Mouse (Mus musculus) brain, embryonic 14.5 days (tissue): ENCODE results near the gene Nfic.

Source experiments
- CTCF ChIP-seq: fragments of 200-500 bp; IDR thresholded peaks from 2 replicates; pipeline ENCODE4 v1.5.1; 2012; ENCODE audit warnings: inconsistent platforms, mild to moderate bottlenecking, moderate library complexity, borderline replicate concordance; ENCODE audit not compliant: insufficient read depth, insufficient read length; ENCODE audit errors: extremely low read depth
- POLR2A ChIP-seq: fragments of 200-500 bp; IDR thresholded peaks from 2 replicates; pipeline ENCODE4 v1.6.1; 2012; ENCODE audit warnings: mild to moderate bottlenecking, inconsistent platforms, borderline replicate concordance; ENCODE audit not compliant: poor library complexity, insufficient read depth, insufficient read length, severe bottlenecking; ENCODE audit errors: extremely low read depth

DNA sequence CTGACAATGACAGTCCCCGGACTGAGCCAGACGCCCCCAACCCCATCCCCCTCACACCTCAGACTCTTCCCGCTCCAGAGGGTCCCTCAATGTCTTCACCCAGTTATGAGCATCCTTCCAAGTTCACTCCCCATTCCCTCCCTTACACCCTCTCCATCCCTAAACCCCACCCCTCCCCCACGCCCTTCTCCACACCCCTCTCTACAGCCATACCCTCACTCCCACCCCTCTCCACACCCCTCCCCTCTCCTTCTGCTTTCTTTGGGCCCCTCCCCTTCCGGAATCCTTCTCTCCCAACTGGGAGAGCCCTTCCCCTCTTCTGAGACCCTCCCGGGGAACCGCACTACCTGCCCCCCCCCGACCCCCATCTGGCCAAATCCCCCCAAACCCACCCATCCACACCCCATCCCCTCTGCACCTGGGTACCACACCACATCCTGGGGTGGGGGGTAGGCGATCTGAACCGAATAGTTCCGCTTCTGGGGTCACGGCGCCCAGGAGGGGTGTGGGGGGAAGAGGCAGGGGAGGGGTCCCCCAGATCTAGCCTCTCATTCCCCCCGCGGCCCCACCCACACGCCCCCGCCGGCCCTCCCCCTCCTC lies 17.1 kb upstream of the Nfic start:
- TF ChIP-seq CTCF = no peak
- TF ChIP-seq POLR2A = no peak
